Mouse (Mus musculus) limb, embryonic 14.5 days (tissue): Measurements from ENCODE around the gene Agps. TPM values are rescaled to one million over a fixed set of nuclear protein-coding genes. Genes with fewer than 3 reads are reported as not detected.
A peak's percentile ranks its signal among the peaks of the same experiment; 100 is the strongest.

Source experiments
- ATAC-seq: fragments of 200-750 bp; cut with Nextera tagmentation; 2 replicates; pipeline ENCODE4 v1.8.0; 2017; ENCODE audit warnings: low read depth, moderate number of reproducible peaks, moderate TSS enrichment; ENCODE audit not compliant: low FRiP score
- DNase-seq: peaks from one replicate; pipeline ENCODE4 v3.0.0-alpha.2; 2015; ENCODE audit warnings: low spot score
- H3K27ac ChIP-seq: fragments of 300-500 bp; sonication (generic); replicated peaks from 2 replicates; pipeline ENCODE4 v1.5.1; 2014; ENCODE audit warnings: low read depth, mild to moderate bottlenecking, low read length, moderate library complexity, mixed read lengths
- H3K27me3 ChIP-seq: fragments of 300-500 bp; sonication (generic); 2 replicates; pipeline ENCODE4 v1.6.1; 2014; ENCODE audit warnings: low read length, mixed read lengths; ENCODE audit not compliant: control insufficient read depth, insufficient read depth
- H3K36me3 ChIP-seq: fragments of 300-500 bp; sonication (generic); 2 replicates; pipeline ENCODE4 v1.6.1; 2014; ENCODE audit warnings: mild to moderate bottlenecking, low read length, moderate library complexity, mixed read lengths; ENCODE audit not compliant: control insufficient read depth, insufficient read depth
- H3K4me1 ChIP-seq: fragments of 300-500 bp; sonication (generic); 2 replicates; pipeline ENCODE4 v1.6.1; 2014; ENCODE audit warnings: antibody characterized with exemption, low read length, mixed read lengths; ENCODE audit not compliant: control insufficient read depth, insufficient read depth
- H3K4me2 ChIP-seq: fragments of 300-500 bp; sonication (generic); replicated peaks from 2 replicates; pipeline ENCODE4 v1.6.1; 2014; ENCODE audit warnings: low read depth, mild to moderate bottlenecking, low read length, moderate library complexity; ENCODE audit not compliant: severe bottlenecking
- H3K4me3 ChIP-seq: fragments of 300-500 bp; sonication (generic); replicated peaks from 2 replicates; pipeline ENCODE4 v1.5.1; 2014; ENCODE audit warnings: low read length
- H3K9ac ChIP-seq: fragments of 300-500 bp; sonication (generic); 2 replicates; pipeline ENCODE4 v1.6.1; 2014; ENCODE audit warnings: mild to moderate bottlenecking, low read depth, low read length, moderate library complexity; ENCODE audit not compliant: severe bottlenecking
- H3K9me3 ChIP-seq: fragments of 300-500 bp; sonication (generic); 2 replicates; pipeline ENCODE4 v1.6.1; 2016; ENCODE audit warnings: low read length; ENCODE audit not compliant: control insufficient read depth
- POLR2A ChIP-seq: fragments of 200-500 bp; IDR thresholded peaks from 2 replicates; pipeline ENCODE4 v1.8.0; 2012; ENCODE audit warnings: inconsistent platforms, mild to moderate bottlenecking, moderate library complexity, borderline replicate concordance; ENCODE audit not compliant: insufficient read depth, insufficient read length; ENCODE audit errors: extremely low read depth
- WGBS: fragments of 180-500 bp; shearing (Covaris S2); extraction: QIAGEN DNeasy Blood & Tissue Kit; methylation state at CpG from one replicate; pipeline ENCODE4 v1.1.7; 2014; 5-methylcytosine and 5-hydroxymethylcytosine counted together
- polyA plus RNA-seq, 2 experiments: library from polyadenylated mRNA; depleted of rRNA in 1 of 2; stranded (reverse) in 1 of 2; unstranded in 1 of 2; fragments of >200 nt; fragmentation: Nextera tagmentation in 1 of 2; extraction: Ambion mirVana in 1 of 2; gene quantifications; 2 replicates each; pipeline versions ENCODE4 v1.2.1 to v1.2.3; 2012 to 2014

The Agps gene
- polyA plus RNA-seq, 2 experiments, result 17.0 to 27.5 TPM

DNA sequence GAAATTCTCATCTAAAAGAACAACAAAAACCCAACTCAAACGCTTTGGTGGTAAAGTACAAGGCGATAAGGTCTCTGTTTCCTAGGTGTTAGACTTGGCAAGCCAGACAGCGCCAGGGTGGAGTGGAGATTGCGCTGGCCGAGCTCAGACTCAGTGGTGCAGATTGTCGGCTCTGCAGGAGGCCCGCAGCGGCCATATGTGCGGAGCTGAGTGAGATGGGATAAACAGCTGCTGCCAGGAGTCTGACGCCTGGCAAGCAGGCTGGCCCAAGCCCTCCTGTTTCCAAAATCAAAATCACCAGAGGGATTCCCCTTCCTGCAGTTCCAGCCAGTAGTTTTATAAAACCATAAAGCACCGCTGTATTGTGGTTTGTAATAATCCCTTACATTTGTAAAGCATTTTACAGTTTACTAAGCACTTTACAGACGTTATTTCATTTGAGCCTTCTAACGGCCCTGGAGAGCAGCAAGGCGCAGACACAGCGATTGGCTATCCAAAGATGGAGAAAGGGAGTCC lies 127.9 kb downstream of the Agps start:
- peak overlapping the region; percentile 41 for H3K4me2 ChIP-seq
- H3K9ac ChIP-seq, result no peak overlapping the region
- no peak for TF ChIP-seq POLR2A
- H3K36me3 ChIP-seq, result no peaks in the 10 kb centered on the region
- H3K27me3 ChIP-seq, result no peaks in the 10 kb centered on the region
- peak; percentile 90 for ATAC-seq
- no peak overlapping the region for H3K4me3 ChIP-seq
- peak; percentile 88 for DNase-seq
- WGBS, result 10% methylated on average over 15 of the region's 15 CpGs
- no peaks in the 10 kb centered on the region for H3K9me3 ChIP-seq
- H3K27ac ChIP-seq, result peak overlapping the region; percentile 79
- H3K4me1 ChIP-seq, result peaks cover 59% of the 10 kb centered on the region

GRCm38 (mm10) chr2:75960366-75961330 lies 128.7 kb downstream of the Agps start:
- peak overlapping the region; percentile 41; the same call in 1 of the 2 replicates for H3K4me2 ChIP-seq
- H3K36me3 ChIP-seq, result no peaks in the 10 kb centered on the region
- H3K27ac ChIP-seq, result peak overlapping the region; percentile 79
- peaks cover 59% of the 10 kb centered on the region for H3K4me1 ChIP-seq
- 44% methylated on average over 15 of the region's 15 CpGs for WGBS
- no peak overlapping the region for H3K4me3 ChIP-seq
- DNase-seq, result no peak
- no peaks in the 10 kb centered on the region for H3K9me3 ChIP-seq
- H3K27me3 ChIP-seq, result no peaks in the 10 kb centered on the region
- ATAC-seq, result no peak; the same call in 1 of the 2 replicates
- H3K9ac ChIP-seq, result no peak overlapping the region
- TF ChIP-seq POLR2A, result no peak

DNA sequence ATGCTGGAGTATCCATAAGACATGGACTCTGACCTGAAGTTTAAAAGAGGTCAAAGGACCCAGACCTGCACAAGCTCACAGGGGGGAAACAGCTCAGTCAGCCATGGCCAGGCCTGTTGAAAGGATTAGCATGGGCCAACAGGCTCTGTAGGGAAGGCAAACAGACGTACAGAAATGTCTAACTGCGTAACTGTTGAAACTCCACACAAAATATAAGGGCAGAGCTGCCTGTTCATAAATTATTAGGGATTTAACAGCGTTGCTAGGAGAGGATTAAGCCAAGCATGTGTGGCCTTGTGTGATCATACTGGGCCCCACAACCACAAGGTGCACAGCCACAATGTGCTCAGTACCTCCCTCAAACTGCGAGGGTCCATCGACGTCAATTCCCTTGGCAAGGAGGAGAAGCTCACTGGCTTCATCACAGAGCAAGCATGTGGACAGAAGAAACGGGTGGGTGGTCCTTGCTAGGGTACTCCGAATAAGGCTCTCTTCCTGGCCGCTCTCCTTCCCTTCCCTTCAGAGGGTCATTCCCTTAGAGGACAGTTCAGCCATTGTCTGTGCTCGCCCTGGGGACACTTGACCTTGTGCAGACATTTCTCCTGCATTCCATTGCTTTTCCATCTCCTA lies 131.3 kb downstream of the Agps start:
- no peak overlapping the region for H3K9ac ChIP-seq
- DNase-seq (no peak), ATAC-seq (no peak)
- TF ChIP-seq POLR2A, result no peak
- H3K4me3 ChIP-seq, result no peak overlapping the region
- peak overlapping the region; percentile 61 for H3K27ac ChIP-seq
- H3K27me3 ChIP-seq, result no peaks in the 10 kb centered on the region
- H3K4me2 ChIP-seq, result no peak overlapping the region
- peaks cover 50% of the 10 kb centered on the region for H3K4me1 ChIP-seq
- H3K9me3 ChIP-seq, result no peaks in the 10 kb centered on the region
- 35% methylated on average over 10 of the region's 10 CpGs for WGBS
- H3K36me3 ChIP-seq, result no peaks in the 10 kb centered on the region

GRCm38 (mm10) chr2:75964051-75964450 lies 132.1 kb downstream of the Agps start:
- TF ChIP-seq POLR2A, result no peak
- 41% methylated on average over 5 of the region's 5 CpGs for whole genome bisulfite sequencing
- no peak overlapping the region; the same call in 1 of the 2 replicates for H3K9ac ChIP-seq
- ATAC-seq, result no peak
- H3K36me3 ChIP-seq, result no peaks in the 10 kb centered on the region
- H3K9me3 ChIP-seq, result no peaks in the 10 kb centered on the region
- peak overlapping the region; percentile 61 for H3K27ac ChIP-seq
- peaks cover 42% of the 10 kb centered on the region for H3K4me1 ChIP-seq
- no peak for DNase-seq
- peak overlapping the region; percentile 35; the same call in 1 of the 2 replicates for H3K4me2 ChIP-seq
- H3K27me3 ChIP-seq, result no peaks in the 10 kb centered on the region
- no peak overlapping the region for H3K4me3 ChIP-seq

DNA sequence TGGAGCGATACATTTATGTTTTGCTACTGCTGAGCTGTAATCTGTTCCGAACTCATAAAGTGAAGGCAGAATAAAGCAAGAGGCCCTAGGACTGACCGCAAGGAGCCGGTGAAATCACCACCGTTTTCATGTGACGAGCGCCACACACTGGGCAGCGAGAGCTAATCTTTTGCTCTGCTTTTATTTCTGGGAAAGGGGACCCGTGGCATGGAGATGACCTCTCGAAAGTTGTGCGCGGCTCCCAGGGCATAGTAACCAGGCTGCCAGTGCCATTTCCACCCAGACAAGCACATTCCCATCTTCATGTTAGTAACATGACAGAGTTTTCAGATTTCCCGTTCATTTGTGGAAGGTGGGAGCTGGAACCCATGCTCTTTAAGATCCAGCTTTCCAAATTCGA lies 132.5 kb downstream of the Agps start:
- Histone ChIP-seq H3K27me3 (no peaks in the 10 kb centered on the region), H3K4me2 (peak overlapping the region; percentile 35), H3K27ac (peak overlapping the region; percentile 61; the same call in 1 of the 2 replicates), H3K4me3 (no peak overlapping the region), H3K36me3 (no peaks in the 10 kb centered on the region), H3K9ac (no peak overlapping the region), H3K4me1 (peaks cover 38% of the 10 kb centered on the region), H3K9me3 (no peaks in the 10 kb centered on the region)
- 11% methylated on average over 14 of the region's 14 CpGs for WGBS
- peak; percentile 53 for DNase-seq
- TF ChIP-seq POLR2A, result no peak
- ATAC-seq, result no peak
